Mouse (Mus musculus): ENCODE measurements around the gene Sel1l.

Gene Sel1l

DNA sequence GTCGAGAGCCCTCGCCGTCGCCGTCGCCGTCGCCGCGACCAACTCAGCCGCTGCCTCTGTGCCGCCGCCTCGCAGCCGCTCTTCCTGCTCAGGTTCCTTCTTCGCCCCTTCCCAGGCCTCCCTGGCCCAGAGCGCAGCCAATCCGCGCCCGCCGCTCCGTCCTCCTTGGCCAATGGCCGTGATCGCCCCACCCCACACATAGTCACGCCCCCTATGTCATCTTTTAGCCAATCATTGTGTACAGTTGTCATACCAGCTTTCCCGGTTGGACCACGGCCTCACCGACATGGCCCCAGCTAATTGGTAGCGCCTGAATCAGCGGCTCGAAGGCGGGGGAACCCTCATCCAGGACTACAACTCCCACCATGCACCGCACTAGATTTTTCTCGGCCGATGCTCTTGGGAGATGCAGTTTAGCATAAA is at the start of gene Sel1l:
Gene Sel1l, minus strand, starts transcription at position 113 of the 423 bp plus-strand sequence.
- DNase-seq = peak; percentile 98

DNA sequence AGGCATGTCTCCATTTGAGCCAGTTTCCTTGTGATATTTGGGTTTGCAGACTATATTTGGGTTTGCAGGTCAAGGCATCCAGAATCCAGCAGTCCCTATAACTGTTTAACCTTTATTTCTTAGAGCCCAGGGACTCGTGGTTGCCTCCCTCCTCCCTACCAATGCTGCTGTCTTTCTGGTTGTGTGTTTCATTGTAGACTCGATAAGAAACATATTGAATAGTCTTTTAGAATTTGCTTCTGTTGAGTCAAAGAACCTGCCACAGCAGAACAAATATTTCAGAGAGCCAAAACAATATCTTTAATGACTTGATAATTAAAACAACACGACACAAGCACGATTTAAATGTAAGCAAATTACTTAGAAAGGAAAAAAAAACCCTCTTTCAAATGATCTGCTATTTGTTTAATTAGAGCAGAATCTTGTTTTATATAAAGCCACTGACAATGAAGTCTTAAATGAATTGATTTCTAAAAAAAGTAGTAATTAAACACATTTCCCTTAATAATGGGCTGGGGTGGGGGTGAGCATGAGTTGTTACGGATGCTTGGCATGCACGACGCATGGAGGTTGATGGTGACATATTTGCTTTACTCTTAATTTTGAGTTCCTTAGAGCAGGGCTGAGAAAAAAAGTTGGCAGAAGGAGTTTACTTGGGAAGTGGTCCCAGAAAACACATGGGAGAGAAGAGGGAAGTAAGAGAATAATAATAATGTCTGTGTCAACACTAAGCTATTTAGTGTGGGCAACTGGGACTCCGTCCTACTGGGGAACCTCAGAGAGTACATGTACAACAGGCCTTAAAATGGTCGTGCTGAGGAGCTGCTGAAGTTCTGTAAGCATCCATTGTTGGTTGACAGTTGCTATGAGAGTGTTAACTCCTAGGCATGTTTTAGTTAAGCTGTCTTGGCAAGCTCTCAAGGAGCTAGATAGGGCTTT is 43.9 kb upstream of the Sel1l start:
- no peak for DNase-seq

DNA sequence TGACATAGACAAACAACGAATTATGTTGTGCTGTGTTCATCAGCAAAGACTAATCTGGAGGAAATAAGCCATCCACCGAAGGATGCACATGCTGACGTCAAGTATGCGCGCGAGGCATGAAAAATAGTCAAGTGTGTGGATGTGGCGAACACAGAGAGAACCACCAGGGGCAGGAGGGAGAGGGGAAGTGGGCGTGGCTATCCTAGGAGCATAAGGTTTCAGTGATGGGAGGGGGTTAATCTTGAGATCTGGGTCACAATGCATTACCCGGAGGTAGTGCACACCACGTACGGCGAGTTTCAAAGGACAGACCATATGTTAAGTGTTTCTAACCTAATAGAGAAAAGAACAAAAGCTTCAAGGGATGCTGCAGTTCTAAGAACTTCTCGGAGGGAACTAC is 31.5 kb upstream of the Sel1l start:
- DNase-seq = no peak

DNA sequence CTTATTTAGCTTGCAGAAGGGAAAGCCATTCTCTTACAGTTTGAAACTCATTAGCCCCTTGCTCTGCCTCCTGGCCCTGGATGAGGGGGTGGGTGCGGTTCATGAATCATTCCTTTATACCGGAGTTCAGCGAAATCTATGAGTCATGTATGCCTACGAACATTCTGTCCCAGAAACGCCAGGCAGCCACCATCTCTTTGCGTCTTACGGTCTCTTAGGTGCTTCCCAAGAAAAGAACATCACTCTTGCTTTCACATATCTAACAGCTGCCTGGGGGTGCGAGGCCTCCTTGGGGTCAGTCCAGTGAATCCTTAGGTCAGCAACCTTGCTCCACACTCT is 29.9 kb upstream of the Sel1l start:
- no peak for DNase-seq

DNA sequence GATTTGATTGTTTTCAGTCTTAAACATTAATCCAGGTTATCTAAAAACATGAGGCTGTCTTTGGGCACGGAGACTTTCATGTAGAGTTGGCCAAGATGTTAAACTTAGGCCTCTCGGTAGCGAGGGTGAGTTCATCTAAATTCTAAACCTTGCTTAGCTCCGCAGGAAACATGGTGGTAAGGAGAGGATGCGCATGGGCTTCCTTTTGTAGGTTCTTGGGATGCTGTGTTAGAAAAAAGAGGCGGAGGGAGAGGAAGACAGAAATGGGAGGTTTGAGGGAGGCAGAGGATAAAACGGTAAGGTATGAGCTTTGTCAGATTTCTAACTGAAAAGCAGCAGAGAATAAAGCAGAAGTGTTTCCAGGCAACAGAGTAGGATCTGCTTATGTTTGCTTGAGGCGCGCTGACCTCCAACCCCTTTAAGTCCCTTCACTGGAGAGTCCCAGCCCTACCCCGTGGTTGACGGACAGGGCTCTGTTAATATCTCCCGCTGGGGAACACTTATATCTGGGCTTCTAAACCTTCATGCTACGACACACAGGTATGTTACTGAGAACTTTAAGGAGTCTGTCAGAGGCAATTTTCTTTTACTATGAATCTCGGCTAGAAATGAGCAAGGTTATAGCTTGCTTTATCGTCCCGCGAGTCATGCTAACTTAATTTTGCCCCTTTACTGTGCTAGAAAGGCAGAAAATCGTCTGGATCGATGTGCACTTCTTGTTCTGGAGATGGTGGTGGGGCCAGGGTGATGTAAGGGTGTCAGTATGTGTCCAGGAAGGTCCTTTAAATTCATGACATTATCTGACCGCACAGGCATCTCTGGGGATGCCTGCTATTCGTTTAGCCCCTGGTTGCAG is 29.3 kb upstream of the Sel1l start:
- DNase-seq = no peak

DNA sequence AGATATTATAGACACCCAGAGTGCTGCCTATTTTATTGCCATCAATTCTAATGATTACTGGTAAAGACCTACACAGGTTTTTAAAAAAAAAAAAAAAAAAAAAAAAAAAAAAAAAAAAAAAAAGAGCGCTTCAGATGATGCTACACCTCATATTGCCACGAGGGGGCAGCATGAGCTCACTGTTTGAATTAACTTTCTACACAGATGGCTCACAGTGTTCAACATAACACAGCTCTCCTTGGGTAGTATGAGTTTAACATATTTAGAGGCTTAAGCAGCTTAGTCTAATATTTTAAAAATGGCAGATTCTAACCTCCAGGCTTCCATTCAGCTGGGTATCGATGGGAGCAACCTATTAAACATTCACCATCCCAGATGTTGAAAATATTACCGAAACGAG is 28.7 kb upstream of the Sel1l start:
- peak; percentile 39 for DNase-seq

DNA sequence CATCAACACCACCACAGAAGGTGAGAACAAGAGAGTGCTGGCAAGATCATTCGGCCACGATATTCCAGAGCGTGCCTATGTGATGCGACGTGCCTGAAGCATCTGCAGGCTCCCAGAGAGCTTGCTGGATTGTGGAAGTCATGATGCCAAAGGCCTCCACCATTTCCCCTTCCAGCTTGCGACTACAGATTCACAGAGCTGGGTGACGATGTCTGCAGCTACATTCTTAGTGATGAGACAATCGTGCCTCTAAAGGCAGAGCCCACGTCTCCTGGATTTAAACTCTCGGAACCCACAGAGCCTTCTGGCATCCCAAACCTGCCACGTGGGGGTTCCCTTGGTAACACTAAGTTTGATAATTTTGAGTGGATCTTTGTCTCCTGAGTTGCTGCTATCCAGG is 21.7 kb upstream of the Sel1l start:
- no peak for DNase-seq

DNA sequence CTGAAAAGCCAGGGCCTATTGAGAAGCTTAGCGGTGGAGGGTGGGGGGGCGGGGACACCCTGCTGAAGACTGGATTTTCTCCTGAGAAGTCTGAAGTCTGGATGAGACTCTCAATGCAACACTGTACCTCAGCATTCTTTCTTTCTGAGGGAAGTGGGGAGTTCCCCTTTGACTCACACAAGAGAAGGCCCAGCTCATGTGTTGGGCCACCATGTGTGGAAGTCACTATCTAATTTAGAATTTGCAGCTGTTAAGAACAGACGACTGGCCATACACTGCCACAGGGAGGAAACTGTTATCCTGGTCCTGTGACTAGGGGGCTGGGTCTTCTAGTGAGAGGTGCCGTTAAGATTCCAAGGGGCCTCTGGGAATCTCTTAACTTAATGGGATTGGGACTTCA is 20.4 kb upstream of the Sel1l start:
- DNase-seq = no peak

DNA sequence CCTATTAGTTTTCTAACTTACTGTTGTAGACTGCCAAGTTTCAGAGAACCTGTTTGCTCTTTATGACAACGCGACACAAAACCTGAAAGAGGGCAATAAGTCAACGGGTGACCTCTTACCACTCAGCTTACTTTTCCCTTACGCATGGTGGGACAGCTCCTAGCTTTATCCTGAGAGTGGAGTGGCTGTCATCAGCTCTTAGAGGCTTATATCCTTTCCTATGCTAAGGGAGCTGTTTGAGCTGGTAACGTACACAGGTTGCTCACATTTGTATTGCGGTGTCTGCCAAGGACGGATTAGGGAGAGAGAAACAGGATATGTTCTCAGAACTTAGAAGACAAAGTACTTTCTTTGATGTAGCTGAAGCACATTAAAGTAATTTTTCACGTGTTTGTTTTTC is 5.4 kb upstream of the Sel1l start:
- no peak for DNase-seq

DNA sequence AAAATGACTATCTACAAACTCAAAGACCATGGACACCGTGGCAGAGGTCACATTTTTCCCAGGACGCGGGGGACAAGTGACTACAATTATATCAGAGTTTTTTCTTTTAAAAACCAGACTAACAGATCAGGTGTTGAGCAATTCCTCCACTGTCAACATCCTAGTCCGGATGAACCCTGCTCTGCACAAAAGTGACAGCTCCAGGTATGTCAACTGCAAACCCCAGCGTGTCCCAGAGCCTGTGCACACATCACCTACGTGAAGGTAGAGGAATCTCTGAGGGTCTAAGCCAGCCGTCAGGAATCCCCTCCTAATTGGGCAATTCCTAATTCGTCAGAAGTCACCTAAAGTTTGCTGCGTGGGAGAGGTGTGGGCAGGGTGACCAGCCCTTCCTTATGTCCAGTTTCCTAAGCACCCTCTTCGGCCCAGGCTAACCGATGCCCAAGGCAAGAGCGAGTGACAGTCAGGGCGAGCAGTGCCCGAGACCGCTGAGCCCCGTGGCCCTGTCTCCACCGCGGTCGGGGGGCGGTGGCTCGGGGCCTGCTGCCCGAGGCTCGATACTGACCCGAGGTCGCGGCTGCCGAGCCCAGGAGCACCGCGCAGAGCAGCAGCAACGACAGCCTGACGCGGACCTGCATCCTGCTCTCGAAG is 438 bp downstream of the Sel1l start:
- peak; percentile 49 for DNase-seq

DNA sequence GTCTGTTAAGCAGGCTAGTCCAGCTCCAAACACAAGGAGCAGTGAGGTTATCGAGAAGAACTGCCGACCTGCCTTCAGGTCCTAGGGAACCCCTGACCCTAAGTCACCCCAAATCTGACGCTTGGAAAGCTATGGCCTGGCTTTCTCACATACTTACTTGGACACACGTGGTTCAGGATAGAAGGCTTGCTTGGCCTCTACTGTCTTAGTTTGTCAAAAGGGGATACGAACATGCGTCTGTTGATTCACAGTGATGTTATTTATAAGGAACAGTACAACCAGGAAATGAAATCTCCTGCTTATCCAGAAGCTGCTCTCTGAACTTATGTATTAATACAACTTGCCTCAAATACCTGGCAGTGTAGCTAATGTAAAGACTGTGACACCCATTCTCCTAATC is 2.9 kb downstream of the Sel1l start:
- no peak for DNase-seq

DNA sequence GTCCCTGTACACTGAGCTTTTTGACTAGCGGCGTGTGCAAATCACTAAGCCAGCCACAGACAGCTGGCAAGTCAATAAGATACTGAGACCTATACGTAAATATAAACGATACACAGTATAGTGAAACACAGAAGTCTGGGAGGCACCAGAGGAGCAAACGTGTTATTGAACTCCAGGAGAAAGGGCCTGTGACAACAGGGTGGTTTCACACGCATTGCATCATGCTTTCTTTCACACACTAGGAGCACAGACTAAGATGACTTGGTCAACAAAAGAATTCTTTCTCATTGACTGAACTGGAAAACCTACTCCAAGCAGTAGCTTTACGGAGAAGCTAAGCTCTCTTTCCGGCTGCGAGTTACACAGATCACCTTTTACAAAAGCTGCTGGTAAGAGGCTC is 3.6 kb downstream of the Sel1l start:
- DNase-seq = no peak

DNA sequence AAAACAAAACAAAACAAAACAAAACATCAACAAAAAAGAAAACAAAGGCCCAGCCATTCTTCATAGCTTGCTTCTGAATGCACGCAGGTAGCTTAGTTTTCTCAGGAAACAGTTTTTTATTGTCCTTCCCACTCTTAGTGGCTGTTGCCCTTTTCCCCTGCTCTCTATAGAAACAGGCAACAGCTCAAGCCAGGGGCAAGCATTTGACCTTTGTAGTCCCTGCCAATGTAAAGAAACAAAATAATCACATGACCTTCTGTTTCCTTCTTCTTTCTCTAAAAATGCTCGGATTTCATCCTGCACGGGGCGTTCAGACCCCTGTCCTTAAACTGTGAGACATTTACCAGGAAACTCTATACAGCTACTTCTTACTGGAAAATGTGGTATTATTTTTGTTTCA is 4.4 kb downstream of the Sel1l start:
- DNase-seq = no peak

DNA sequence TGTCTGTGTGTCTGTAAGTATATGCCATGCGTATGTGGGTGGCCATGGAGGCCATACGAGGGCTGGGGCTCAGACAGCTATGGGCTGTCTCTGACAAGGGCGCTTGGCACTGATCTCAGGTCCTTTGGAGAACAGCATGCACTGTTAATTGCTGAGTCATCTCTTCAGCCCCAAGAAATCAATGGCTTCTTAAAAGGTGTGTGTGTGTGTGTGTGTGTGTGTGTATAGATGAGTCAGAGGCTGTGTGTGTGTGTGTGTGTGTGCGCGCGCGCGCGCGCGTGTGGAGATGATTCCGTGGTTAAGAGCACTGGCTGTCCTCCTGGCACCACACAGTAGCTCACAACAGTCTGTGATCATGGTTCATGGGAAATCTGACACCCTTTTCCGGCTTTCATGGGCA is 5.1 kb downstream of the Sel1l start:
- no peak for DNase-seq

DNA sequence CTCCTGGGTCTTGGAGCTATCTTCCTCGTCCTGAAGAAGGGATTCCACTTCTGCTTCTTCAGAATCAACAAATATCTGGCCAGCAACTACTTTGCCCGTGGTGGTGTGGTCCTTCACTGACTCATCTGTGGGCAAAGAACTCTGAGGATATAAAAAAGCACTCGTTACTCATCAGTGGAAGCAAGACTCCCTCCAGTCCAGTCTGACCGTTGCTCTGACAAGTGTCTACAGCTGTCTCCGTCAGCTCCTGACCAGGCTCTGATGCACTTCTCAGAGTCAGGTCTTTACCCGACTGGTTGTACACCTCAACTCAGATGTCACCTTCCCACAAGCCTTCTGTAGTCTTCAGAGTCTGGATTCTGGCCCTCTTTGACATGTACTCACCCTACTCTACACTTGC is 7.2 kb downstream of the Sel1l start:
- DNase-seq = no peak

DNA sequence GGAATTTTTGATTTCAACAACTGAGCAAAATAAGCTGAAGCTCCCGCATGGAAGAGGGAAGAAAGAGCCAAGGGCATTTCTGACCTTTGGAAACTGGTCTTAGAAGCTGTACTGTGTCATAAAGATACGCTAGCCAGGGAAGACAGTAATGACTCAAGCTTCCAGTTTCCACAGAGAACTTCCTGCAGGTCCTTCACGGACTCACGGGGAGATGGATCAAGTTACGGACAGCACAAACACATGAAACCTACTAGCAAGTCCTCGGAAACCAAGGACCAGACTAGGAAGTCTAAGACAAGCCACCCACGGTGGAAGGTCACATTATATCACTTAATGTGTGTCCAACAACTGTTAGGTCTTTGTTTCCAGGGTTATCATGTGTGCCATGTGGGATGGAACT is 10.7 kb downstream of the Sel1l start:
- no peak for DNase-seq

DNA sequence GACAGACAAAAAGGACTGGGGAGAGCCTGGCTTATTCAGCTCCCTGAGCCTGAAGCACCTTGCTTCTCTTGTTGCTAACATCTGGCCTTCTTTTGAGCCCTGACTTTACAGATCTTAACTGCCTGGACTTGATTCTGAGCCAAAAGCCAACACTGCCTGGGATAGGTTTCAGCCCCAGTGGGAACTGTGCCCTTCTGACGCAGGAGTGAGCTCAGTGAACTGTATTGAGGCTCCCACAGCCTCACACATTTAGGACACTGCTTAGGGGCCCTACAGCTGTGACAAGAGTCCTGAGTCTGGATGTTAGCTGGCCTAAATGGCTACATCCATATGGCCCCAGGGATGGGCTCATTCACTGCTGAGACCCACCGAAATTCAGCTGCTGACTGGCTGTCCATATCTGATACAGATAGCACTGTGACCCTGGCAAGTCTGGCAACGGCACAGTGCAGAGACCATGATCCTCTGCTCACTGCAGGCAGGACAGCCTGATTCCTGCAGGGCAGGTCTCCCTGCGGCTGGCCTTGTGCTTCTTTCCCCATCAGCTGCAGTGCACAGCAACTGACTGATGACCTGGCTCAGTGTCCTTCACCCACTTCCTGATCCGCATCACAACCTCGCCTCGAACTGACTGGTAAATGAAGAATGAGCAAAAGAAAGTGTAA is 11.4 kb downstream of the Sel1l start:
- DNase-seq = no peak

DNA sequence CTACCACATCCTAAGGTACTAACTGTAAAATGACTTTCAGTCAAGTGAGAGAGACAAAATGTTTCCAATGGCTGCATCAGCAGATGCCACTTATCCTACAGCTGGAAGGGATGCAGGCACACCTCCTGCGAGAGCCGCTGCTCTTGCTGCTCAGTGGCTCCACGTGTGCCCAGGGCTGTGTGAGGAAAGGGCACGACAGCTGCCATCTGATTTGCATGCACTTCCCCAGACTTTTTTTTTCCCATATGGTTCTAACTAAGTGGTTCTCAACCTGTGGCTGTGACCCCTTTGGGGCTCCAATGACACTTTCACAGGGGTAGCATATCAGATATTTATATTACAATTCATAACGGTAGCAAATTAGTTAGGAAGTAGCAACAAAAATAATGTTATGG is 15.0 kb downstream of the Sel1l start:
- no peak for DNase-seq

DNA sequence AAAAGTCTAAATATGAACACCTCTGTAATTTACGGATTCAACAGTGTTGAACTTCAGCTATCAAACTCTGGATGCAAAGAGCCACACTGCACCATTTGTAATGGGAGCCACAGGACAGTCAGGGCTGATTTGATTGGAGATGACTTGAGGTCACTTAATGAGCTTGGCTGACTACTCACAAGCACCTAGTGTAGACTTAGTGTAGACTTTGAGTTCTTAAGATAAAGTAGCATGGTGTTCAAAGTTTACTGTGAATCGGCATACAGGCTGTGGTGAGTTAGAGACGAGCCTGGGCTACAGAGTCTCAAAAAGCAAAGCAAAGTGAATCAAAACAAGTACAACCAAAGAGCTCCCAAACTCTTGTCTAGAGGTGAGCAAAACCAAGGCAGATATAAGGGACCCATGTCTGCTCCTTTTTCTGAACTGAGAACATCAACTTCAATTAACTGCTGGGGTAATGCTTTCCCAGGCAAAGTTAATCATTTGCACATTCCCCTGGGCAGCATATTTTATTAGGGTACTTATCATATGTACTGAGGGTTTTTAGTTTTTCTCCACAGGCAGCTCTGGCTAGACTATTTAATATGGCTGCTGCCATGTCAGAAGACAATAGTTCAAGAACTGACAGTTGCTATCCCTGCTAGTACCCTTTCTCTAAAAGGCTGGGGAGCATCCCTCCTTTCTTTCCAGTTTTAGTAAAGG is 15.6 kb downstream of the Sel1l start:
- DNase-seq = no peak

DNA sequence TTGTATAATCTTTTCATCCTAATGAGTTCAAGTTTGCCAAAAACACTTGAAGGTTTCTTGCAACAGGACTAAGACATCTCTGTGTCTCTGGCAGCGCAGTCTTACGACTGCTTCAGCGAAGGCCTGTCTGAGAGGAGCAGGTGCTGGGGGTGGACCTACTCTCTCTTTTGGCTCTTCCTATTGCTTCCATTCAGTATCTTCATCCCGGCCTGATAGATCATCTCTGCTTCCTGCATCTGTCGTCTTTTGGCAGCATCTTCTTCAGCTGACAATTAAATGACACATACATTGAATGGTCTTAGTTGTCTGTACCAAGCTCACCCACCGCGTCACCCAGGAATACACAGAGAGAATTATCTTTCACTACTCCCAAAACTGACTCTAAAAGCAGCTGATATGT is 17.5 kb downstream of the Sel1l start:
- no peak for DNase-seq

DNA sequence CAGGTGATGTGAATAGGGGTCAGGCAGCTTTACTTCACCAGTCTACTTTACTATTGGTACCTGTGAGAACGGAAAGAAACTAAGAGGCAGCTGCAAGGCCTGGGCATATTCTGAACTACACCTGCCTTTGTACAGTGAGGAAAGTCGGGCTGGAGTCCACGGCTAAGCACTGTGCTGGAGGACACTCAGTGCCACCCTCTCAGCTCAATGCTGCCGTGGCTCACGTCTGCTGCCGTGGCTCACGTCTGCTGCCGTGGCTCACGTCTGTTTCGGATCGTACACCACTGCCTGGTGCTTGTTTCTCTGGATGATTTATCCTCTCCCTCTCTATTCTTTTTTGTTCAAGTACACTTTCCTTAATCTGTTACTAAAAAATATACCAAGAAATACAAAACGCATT is 28.5 kb downstream of the Sel1l start:
- DNase-seq = no peak

DNA sequence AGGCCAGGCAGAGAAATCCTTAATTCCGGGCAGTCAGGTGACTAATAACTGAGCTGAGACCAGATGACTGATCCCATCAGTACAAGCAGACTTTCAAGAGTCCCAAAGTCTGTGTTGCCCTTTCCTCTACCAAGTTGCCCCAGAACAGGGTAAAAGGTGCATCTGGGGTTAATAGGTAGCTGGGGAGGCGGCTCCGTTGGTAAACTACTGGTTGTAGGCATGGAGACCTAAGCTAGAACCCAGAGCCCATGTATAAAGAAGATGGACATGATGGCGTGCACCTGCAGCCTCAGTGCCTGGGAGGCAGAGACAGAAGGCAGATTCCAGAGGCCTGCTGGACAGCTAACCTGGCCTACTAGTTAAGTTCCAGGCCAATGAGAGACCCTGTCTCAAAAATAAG is 30.2 kb downstream of the Sel1l start:
- DNase-seq = no peak

Measured in liver (tissue).